Mouse (Mus musculus) MEL (cell line): ENCODE measurements around the gene Mtfmt. TPM values are rescaled to one million over a fixed set of nuclear protein-coding genes. Genes with fewer than 3 reads are reported as not detected.

Experiments used
- DNase-seq: peaks from one replicate; pipeline ENCODE4 v3.0.0; 2011; ENCODE audit warnings: low read depth, low spot score
- H3K27ac ChIP-seq: 2 replicates; pipeline ENCODE4 v1.5.1; 2012; ENCODE audit warnings: low read depth, mild to moderate bottlenecking, control low read depth, low read length, moderate library complexity; ENCODE audit not compliant: control insufficient read depth
- H3K27me3 ChIP-seq, 2 experiments: fragments of 150-350 bp in 1 of 2; sonication (generic) in 1 of 2; 2 replicates each; pipeline ENCODE4 v1.6.1; 2012; ENCODE audit warnings: low read length in 2 of 2, mild to moderate bottlenecking in 2 of 2, improper control_type of control experiment in 1 of 2, moderate library complexity in 1 of 2; ENCODE audit not compliant: insufficient read depth in 2 of 2, control insufficient read depth in 1 of 2
- H3K36me3 ChIP-seq, 2 experiments: 2 replicates each; pipeline ENCODE4 v1.6.1; 2012 to 2014; ENCODE audit warnings: low read length in 2 of 2, improper control_type of control experiment in 1 of 2, inconsistent platforms in 1 of 2, mild to moderate bottlenecking in 1 of 2; ENCODE audit not compliant: insufficient read depth in 2 of 2, control insufficient read depth in 1 of 2
- H3K4me1 ChIP-seq, 2 experiments: fragments of 150-350 bp in 1 of 2; sonication (generic) in 1 of 2; 2 replicates each; pipeline ENCODE4 v1.6.1; 2012; ENCODE audit warnings: low read length in 2 of 2, improper control_type of control experiment in 1 of 2, mild to moderate bottlenecking in 1 of 2; ENCODE audit not compliant: insufficient read depth in 2 of 2, control insufficient read depth in 1 of 2
- H3K4me3 ChIP-seq, 2 experiments: fragments of 150-350 bp in 1 of 2; sonication (generic) in 1 of 2; 2 replicates each; pipeline ENCODE4 v1.5.1; 2012; ENCODE audit warnings: low read depth in 2 of 2, low read length in 2 of 2, mild to moderate bottlenecking in 2 of 2, moderate library complexity in 2 of 2, control low read depth in 1 of 2, improper control_type of control experiment in 1 of 2; ENCODE audit not compliant: control insufficient read depth in 1 of 2, insufficient read depth in 1 of 2
- H3K79me2 ChIP-seq: 2 replicates; pipeline ENCODE4 v1.6.1; 2012; ENCODE audit warnings: mild to moderate bottlenecking, low read length, moderate library complexity; ENCODE audit not compliant: control insufficient read depth, poor library complexity, insufficient read depth
- H3K9ac ChIP-seq: 2 replicates; pipeline ENCODE4 v1.6.1; 2012; ENCODE audit warnings: low read depth, mild to moderate bottlenecking, control low read depth, low read length, moderate library complexity; ENCODE audit not compliant: control insufficient read depth, poor library complexity, severe bottlenecking
- H3K9me3 ChIP-seq: fragments of 150-350 bp; sonication (generic); replicated peaks from 2 replicates; pipeline ENCODE4 v1.6.1; 2012; ENCODE audit warnings: mild to moderate bottlenecking, low read length, improper control_type of control experiment, moderate library complexity; ENCODE audit not compliant: insufficient read depth
- CHD2 ChIP-seq: IDR thresholded peaks from 2 replicates; pipeline ENCODE4 v1.6.1; 2011; ENCODE audit warnings: low read length, improper control_type of control experiment
- ELF1 ChIP-seq: IDR thresholded peaks from 2 replicates; pipeline ENCODE4 v1.6.1; 2014; ENCODE audit warnings: low read depth, mild to moderate bottlenecking, inconsistent platforms, low read length, improper control_type of control experiment, moderate library complexity
- EP300 ChIP-seq, 2 experiments: IDR thresholded peaks; 2 replicates each; pipeline ENCODE4 v1.6.1; 2011; ENCODE audit warnings: improper control_type of control experiment in 2 of 2, low read length in 2 of 2, low read depth in 1 of 2, mild to moderate bottlenecking in 1 of 2
- GATA1 ChIP-seq: IDR thresholded peaks from 2 replicates; pipeline ENCODE4 v1.6.1; 2011; ENCODE audit warnings: low read depth, low read length, improper control_type of control experiment
- HCFC1 ChIP-seq: IDR thresholded peaks from 2 replicates; pipeline ENCODE4 v1.6.1; 2012; ENCODE audit warnings: low read depth, mild to moderate bottlenecking, inconsistent platforms, low read length, improper control_type of control experiment, moderate library complexity
- JUND ChIP-seq: IDR thresholded peaks from 2 replicates; pipeline ENCODE4 v1.6.1; 2011; ENCODE audit warnings: low read depth, mild to moderate bottlenecking, improper control_type of control experiment, low read length
- MAX ChIP-seq: IDR thresholded peaks from 2 replicates; pipeline ENCODE4 v1.6.1; 2011; ENCODE audit warnings: low read length, improper control_type of control experiment
- MAZ ChIP-seq: IDR thresholded peaks from 2 replicates; pipeline ENCODE4 v1.6.1; 2012; ENCODE audit warnings: low read depth, mild to moderate bottlenecking, inconsistent platforms, low read length, improper control_type of control experiment
- MXI1 ChIP-seq: IDR thresholded peaks from 2 replicates; pipeline ENCODE4 v1.6.1; 2011; ENCODE audit warnings: mild to moderate bottlenecking, low read depth, low read length, improper control_type of control experiment
- NELFE ChIP-seq: IDR thresholded peaks from 2 replicates; pipeline ENCODE4 v1.6.1; 2011; ENCODE audit warnings: low read depth, low read length, improper control_type of control experiment
- NRF1 ChIP-seq: IDR thresholded peaks from 2 replicates; pipeline ENCODE4 v1.6.1; 2014; ENCODE audit warnings: low read depth, mild to moderate bottlenecking, inconsistent platforms, low read length, improper control_type of control experiment, moderate library complexity; ENCODE audit not compliant: poor library complexity, insufficient read depth, severe bottlenecking
- POLR2A ChIP-seq, 2 experiments: IDR thresholded peaks; 2 replicates each; pipeline ENCODE4 v1.6.1; 2011 to 2012; ENCODE audit warnings: low read length in 2 of 2, mild to moderate bottlenecking in 2 of 2, control low read depth in 1 of 2, improper control_type of control experiment in 1 of 2, low read depth in 1 of 2, moderate library complexity in 1 of 2; ENCODE audit not compliant: control insufficient read depth in 1 of 2, insufficient read depth in 1 of 2, poor library complexity in 1 of 2
- POLR2AphosphoS2 ChIP-seq: IDR thresholded peaks from 2 replicates; pipeline ENCODE4 v1.6.1; 2011; ENCODE audit warnings: low read length, improper control_type of control experiment
- POLR2AphosphoS5 ChIP-seq: IDR thresholded peaks from 2 replicates; pipeline ENCODE4 v1.6.1; 2012; ENCODE audit warnings: low read depth, borderline replicate concordance, mild to moderate bottlenecking, inconsistent platforms, low read length, moderate library complexity, mixed read lengths
- SIN3A ChIP-seq: IDR thresholded peaks from 2 replicates; pipeline ENCODE4 v1.6.1; 2012; ENCODE audit warnings: low read length, improper control_type of control experiment, inconsistent platforms
- ZMIZ1 ChIP-seq: IDR thresholded peaks from 2 replicates; pipeline ENCODE4 v1.6.1; 2012; ENCODE audit warnings: low read depth, mild to moderate bottlenecking, inconsistent platforms, low read length, improper control_type of control experiment, moderate library complexity
- polyA plus RNA-seq, 2 experiments: library from polyadenylated mRNA; stranded (reverse) in 1 of 2; unstranded in 1 of 2; fragments of >175 nt in 1 of 2; fragments of >200 nt in 1 of 2; gene quantifications; 2 replicates each; pipeline versions ENCODE4 v1.2.1 to v1.2.4; 2012; ENCODE audit warnings: low replicate concordance in 2 of 2, low read depth in 1 of 2; ENCODE audit not compliant: insufficient read length in 2 of 2, insufficient read depth in 1 of 2, missing spikeins in 1 of 2
- total RNA-seq: library from RNA; depleted of rRNA; stranded (reverse); fragments of 300-350 nt; gene quantifications from 2 replicates; pipeline ENCODE4 v1.2.3, GENCODE M21; 2012; rRNA removed

Mtfmt gene
- 10.6 and 10.9 TPM in 2 replicates for total RNA-seq
- polyA plus RNA-seq: 10 to 100 TPM in 1 of 2 experiments, not detected in 1; 14.2 TPM

GRCm38 (mm10) chr9:65435671-65436301, at the start of gene Mtfmt:
Mtfmt (plus strand) TSS chr9:65435782.
- TF ChIP-seq POLR2AphosphoS2 (peak; percentile 78), HCFC1 (peak; percentile 72), MAZ (0 out of 2 replicates have a peak, but pooled peaks have one; percentile 39), MXI1 (peak; percentile 90), SIN3A (peak; percentile 60), ZMIZ1 (peak; percentile 79; the same call in 1 of the 2 replicates), CHD2 (no peak), POLR2AphosphoS5 (no peak), POLR2A (IDR thresholded peaks at IDR 0.05; ENCODE audit: control insufficient read depth in 1 of 2, insufficient read depth in 1 of 2, low read depth in 1 of 2, low read length in 2 of 2, poor library complexity in 1 of 2) (peak; percentile 89 to 92), ELF1 (peak; percentile 73), EP300 (IDR thresholded peaks at IDR 0.05; ENCODE audit: low read depth in 1 of 2, low read length in 2 of 2) (no peak), JUND (no peak), MAX (peak; percentile 62; the same call in 1 of the 2 replicates), NELFE (peak; percentile 96), NRF1 (peak; percentile 95)
- TF ChIP-seq, all 39 proteins: peak for 11
- Histone ChIP-seq H3K4me1 (peaks cover 0 to 10% of the 10 kb centered on the region in 2 experiments; a peak in 3 of 4 replicates), H3K27me3 (no peaks in the 10 kb centered on the region), H3K4me3 (peak within 1 kb of the TSS; percentile 76 to 84), H3K36me3 (peaks cover 0 to 9% of the 10 kb centered on the region in 2 experiments; a peak in 2 of 4 replicates), H3K9ac (peak within 1 kb of the TSS; percentile 86), H3K27ac (peak within 1 kb of the TSS; percentile 3; the same call in 1 of the 2 replicates), H3K9me3 (no peaks in the 10 kb centered on the region), H3K79me2 (peaks cover 10% of the 10 kb centered on the region)
- DNase-seq: peak; percentile 96

- Histone ChIP-seq H3K9me3 (no peaks in the 10 kb centered on the region), H3K36me3 (no peaks in the 10 kb centered on the region), H3K79me2 (no peaks in the 10 kb centered on the region), H3K9ac (no peak overlapping the region), H3K4me1 (no peaks in the 10 kb centered on the region), H3K27me3 (no peaks in the 10 kb centered on the region), H3K27ac (no peak overlapping the region), H3K4me3 (no peak overlapping the region)
- no peak for DNase-seq
- TF ChIP-seq GATA1: no peak
- TF ChIP-seq, all 39 proteins: peak for 0
Observed at GRCm38 (mm10) chr9:65386373-65387140, 49.0 kb upstream of the Mtfmt start.
